Mouse (Mus musculus): Measurements from ENCODE around the gene Fhad1. TPM values are rescaled to one million over a fixed set of nuclear protein-coding genes. Genes with fewer than 3 reads are reported as not detected.

Fhad1 gene
- polyA plus RNA-seq, 1 experiment = 4.9 TPM

DNA sequence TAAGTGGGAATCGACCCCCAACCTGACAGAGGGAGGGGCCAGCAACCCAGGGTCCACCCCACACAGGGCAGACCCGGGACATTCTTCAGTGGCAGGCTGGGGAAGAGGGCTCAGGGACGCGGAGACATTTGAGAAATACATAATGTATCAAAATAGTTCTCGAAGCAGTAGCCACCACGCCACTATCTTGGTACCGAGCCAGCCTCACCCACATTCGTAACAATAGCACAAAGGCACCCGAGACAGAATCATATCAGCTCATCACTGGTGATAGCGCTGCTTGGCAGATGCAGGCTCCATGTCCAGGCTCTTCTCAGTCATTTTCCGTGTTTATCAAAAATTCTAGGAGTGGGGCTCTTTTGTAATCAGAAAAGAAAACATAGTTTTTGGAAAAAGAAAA lies 90.9 kb downstream of the Fhad1 start:
- TF ChIP-seq CTCF (IDR thresholded peaks at IDR 0.05; ENCODE audit: low read depth, low read length) (no peak), POLR2A (IDR thresholded peaks at IDR 0.05; ENCODE audit: borderline replicate concordance, low read depth, low read length) (no peak)
- H3K4me3 ChIP-seq (ENCODE audit: insufficient read depth, low read length) = no peak overlapping the region
- H3K4me1 ChIP-seq (ENCODE audit: control insufficient read depth, insufficient read depth, low read length) = peaks cover 6% of the 10 kb centered on the region
- no peak overlapping the region for H3K27ac ChIP-seq (ENCODE audit: insufficient read depth, low read depth, low read length)

DNA sequence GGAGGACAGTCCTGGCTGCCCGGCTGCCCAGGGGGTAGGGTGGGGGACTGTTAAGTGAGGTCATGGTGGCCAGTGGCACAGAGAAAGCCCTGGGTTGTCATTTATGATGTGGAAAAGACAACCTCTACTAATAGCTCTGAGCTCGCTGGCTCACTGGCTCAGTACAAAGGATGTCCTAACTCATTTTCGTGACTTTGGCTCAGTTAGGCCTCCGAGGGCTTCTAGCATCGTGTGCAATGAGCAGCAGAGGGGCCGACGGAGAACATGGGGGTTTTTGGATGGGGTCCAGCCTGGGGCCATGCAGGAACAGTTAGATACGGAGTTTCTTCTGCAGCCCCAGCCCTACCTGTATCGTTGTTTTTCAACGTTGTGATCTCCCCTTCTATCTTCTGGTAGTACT lies 94.5 kb downstream of the Fhad1 start:
- no peak overlapping the region for H3K27ac ChIP-seq (ENCODE audit: insufficient read depth, low read depth, low read length)
- no peak overlapping the region for H3K4me3 ChIP-seq (ENCODE audit: insufficient read depth, low read length)
- no peak for TF ChIP-seq POLR2A (IDR thresholded peaks at IDR 0.05; ENCODE audit: borderline replicate concordance, low read depth, low read length)
- TF ChIP-seq CTCF (IDR thresholded peaks at IDR 0.05; ENCODE audit: low read depth, low read length) = no peak
- H3K4me1 ChIP-seq (ENCODE audit: control insufficient read depth, insufficient read depth, low read length) = peaks cover 7% of the 10 kb centered on the region

DNA sequence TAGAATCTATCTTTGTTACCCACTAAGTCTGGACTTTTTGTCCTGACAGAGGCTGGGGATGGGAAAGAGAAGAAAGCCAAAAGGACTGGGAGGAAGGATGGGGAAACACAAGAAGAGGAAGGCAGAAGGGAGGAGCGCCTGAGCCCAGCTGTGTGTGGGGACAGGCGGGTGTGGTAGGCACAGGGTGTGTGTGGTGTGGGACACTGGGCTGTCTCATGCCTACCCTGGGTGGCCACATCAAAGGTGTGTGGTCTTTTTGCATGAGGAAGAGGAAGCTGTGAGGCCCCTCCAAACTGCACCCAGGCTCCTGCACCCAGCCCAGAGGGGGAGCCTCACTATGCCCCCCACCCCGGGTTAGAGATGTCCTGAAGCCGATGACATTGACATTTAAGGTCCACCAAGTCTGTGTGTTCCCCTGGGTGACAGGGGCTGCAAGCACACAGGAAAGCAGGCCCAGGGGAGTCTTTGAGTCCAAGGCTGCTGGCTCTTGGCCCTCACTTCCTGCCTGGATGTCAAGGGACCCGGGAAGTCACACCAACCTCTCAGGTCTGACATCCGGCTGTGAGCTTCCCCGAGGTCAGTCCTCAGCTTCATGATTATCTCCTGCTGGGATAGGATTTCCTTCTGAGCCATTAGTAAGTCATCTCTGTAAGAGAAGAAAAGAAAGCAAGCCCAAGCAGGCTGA lies 97.0 kb downstream of the Fhad1 start:
- H3K4me3 ChIP-seq (ENCODE audit: insufficient read depth, low read length) = no peak overlapping the region

DNA sequence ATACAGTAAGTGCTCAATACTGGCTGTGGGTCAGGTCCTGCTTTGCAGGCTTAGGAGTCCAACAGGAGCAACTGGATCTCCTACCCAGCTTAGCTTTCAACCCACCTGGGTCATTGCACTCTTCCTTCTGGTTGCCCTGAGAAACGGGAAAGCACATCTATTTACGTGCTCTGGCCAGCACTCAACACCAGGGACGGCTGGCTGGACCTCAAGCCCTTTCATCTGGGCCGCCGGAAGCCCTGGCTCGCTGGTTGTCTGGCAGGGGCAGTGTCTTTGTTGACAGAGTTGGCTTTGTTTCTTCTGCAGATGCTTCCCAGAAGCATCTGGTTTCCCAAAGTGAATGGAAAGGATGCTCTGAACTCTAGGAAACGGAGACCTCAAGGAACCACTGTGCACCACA lies 100.8 kb downstream of the Fhad1 start:
- H3K4me3 ChIP-seq (ENCODE audit: insufficient read depth, low read length) = no peak overlapping the region

More for the DNA sequence above, 97.0 kb downstream of the Fhad1 start:
- H3K27ac ChIP-seq (ENCODE audit: insufficient read depth, low read depth, low read length) = no peak overlapping the region
- TF ChIP-seq POLR2A (IDR thresholded peaks at IDR 0.05; ENCODE audit: borderline replicate concordance, low read depth, low read length) = no peak
- TF ChIP-seq CTCF (IDR thresholded peaks at IDR 0.05; ENCODE audit: low read depth, low read length) = no peak
- H3K4me1 ChIP-seq (ENCODE audit: control insufficient read depth, insufficient read depth, low read length) = peaks cover 7% of the 10 kb centered on the region

DNA sequence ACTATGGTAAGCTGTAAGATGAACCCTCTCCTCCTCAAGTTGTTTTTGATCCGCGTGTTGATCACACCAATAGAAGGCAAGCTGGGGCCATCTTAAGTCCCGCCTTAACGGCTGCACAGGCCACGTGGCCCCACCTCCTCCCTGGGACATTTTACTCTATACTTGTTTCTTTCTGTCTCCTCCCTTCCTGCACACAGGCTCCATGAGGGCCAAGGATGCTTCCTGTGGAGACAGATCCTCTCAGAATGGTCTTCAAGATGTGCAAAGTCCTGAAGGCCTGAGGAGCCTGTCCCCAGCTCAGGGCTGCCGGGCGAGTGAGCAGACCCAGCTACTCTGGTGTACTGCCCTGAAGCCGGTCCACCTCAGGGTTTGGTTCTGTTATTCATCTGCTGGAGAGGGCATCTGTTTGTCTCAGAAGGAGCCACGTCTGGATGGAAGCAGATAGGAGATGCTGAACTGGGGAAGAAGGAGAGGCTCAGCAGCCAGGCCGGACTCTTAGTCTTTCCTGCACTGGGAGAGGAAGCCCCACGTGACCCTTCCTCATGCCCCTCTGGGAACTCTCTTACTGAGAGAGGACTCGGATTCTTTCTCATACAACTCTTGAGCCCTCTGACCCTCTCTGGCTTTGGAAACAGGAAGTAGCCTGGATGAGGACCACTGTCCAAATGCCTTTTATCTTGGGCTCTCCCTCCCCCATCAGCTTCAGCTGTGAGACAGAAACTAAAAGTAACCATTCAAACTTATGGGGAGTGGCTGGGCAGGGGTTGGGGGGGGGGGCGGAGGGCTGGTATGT lies 101.5 kb downstream of the Fhad1 start:
- no peak overlapping the region for H3K4me3 ChIP-seq (ENCODE audit: insufficient read depth, low read length)
- no peak for TF ChIP-seq POLR2A (IDR thresholded peaks at IDR 0.05; ENCODE audit: borderline replicate concordance, low read depth, low read length)
- TF ChIP-seq CTCF (IDR thresholded peaks at IDR 0.05; ENCODE audit: low read depth, low read length) = no peak
- peaks cover 7% of the 10 kb centered on the region for H3K4me1 ChIP-seq (ENCODE audit: control insufficient read depth, insufficient read depth, low read length)
- H3K27ac ChIP-seq (ENCODE audit: insufficient read depth, low read depth, low read length) = no peak overlapping the region

More for the DNA sequence above, 100.8 kb downstream of the Fhad1 start:
- H3K27ac ChIP-seq (ENCODE audit: insufficient read depth, low read depth, low read length) = no peak overlapping the region
- TF ChIP-seq POLR2A (IDR thresholded peaks at IDR 0.05; ENCODE audit: borderline replicate concordance, low read depth, low read length) (no peak), CTCF (IDR thresholded peaks at IDR 0.05; ENCODE audit: low read depth, low read length) (no peak)
- peaks cover 7% of the 10 kb centered on the region for H3K4me1 ChIP-seq (ENCODE audit: control insufficient read depth, insufficient read depth, low read length)

DNA sequence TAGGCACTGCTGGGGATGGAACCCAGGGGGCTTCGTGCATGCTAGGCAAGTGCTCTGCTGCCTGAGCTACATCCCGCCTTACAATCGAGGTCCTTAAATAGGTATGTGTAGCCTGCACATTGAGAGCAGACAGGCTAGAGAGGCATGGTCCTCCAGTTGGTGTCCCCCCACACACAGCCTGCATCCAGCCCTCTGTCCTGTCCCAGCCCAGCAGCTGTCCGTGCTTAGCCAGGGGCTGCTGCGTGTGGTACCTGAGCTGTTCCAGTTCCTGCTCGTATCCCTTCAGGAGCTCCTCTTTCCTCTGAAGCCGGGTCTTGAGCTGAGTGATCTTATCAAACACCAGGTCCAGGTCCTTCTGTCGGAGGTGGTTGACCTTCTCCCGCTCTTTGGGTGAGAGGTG lies 110.2 kb downstream of the Fhad1 start:
- no peak overlapping the region for H3K4me3 ChIP-seq (ENCODE audit: insufficient read depth, low read length)

DNA sequence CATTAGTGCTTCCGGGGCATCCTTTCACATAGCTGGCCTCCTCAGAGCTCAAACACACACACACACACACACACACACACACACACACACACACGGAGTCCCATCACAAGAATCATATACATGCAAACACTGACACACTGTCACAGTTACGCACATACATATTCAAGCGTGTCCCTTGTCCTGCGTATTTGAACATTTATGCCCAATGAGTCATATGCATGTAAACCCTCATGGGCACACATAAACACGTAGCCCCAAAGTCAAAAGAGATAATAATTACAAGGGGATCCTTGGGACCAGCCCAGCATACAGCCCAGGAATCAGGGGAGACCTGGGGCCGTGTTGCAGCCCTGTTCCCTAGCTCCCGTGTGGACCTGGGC lies 112.4 kb downstream of the Fhad1 start:
- TF ChIP-seq CTCF (IDR thresholded peaks at IDR 0.05; ENCODE audit: low read depth, low read length) (no peak), POLR2A (IDR thresholded peaks at IDR 0.05; ENCODE audit: borderline replicate concordance, low read depth, low read length) (no peak)
- H3K4me1 ChIP-seq (ENCODE audit: control insufficient read depth, insufficient read depth, low read length) = no peaks in the 10 kb centered on the region
- H3K4me3 ChIP-seq (ENCODE audit: insufficient read depth, low read length) = no peak overlapping the region
- H3K27ac ChIP-seq (ENCODE audit: insufficient read depth, low read depth, low read length) = no peak overlapping the region

More for the DNA sequence above, 110.2 kb downstream of the Fhad1 start:
- Histone ChIP-seq H3K27ac (ENCODE audit: insufficient read depth, low read depth, low read length) (no peak overlapping the region), H3K4me1 (ENCODE audit: control insufficient read depth, insufficient read depth, low read length) (no peaks in the 10 kb centered on the region)
- TF ChIP-seq CTCF (IDR thresholded peaks at IDR 0.05; ENCODE audit: low read depth, low read length) (no peak), POLR2A (IDR thresholded peaks at IDR 0.05; ENCODE audit: borderline replicate concordance, low read depth, low read length) (no peak)

DNA sequence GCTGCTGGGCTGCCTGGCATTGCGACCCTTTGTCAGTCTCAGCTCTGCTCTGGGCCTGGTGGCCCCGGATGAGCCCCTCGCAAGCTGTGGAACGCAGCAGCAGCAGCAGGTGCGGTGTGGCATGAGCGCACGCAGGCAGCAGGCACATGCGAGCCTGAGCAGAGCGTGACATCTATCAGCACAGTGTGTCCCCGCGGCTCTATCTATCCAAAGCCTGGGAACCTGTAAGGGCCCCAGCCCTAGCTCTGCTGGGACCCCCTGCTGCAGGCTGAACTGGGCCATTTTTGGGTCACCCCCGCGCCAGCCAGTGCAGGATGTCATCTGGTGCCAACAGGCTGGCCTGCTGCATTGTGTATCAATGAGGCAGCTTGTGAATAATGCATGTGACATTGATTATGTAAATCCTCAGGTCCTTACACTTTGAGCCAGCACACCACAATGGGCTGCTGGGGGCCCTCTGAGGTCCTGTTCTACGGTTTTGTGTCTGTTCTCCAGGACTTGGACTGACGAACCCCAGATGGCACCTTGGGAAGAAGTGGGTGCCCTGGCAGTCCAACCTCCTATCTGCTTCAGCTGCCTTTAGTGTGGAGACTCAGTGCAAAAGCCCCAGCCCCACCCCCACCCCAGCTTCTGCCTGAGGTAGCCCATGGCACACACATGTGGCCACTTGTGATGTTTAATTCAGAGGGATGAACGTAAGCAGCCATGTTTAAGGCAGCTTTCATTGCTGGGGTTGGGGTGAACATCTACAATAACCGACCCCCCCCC lies 113.0 kb downstream of the Fhad1 start:
- TF ChIP-seq POLR2A (IDR thresholded peaks at IDR 0.05; ENCODE audit: borderline replicate concordance, low read depth, low read length) (no peak), CTCF (IDR thresholded peaks at IDR 0.05; ENCODE audit: low read depth, low read length) (no peak)
- Histone ChIP-seq H3K27ac (ENCODE audit: insufficient read depth, low read depth, low read length) (no peak overlapping the region), H3K4me3 (ENCODE audit: insufficient read depth, low read length) (no peak overlapping the region), H3K4me1 (ENCODE audit: control insufficient read depth, insufficient read depth, low read length) (no peaks in the 10 kb centered on the region)

DNA sequence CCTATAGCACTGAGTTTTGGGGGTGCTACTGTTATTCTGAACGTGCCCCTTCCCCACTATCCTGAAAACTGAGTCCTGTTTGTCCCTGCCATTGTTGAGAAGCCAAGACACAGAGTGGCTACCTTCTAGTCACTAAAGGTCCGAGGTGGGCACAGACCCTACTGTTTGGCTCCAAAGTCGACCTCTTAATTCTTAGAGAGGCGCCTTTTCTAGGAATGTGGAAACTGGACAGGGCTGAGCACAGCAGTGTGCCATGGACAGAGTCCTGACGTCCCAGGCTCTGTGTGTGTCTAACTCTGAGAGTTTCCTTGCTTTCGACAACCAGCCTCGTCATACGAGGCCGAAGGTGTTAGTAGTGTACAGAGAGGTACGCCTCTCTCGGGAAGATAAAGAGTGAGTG lies 114.5 kb downstream of the Fhad1 start:
- TF ChIP-seq POLR2A (IDR thresholded peaks at IDR 0.05; ENCODE audit: borderline replicate concordance, low read depth, low read length) = no peak
- Histone ChIP-seq H3K27ac (ENCODE audit: insufficient read depth, low read depth, low read length) (no peak overlapping the region), H3K4me3 (ENCODE audit: insufficient read depth, low read length) (no peak overlapping the region), H3K4me1 (ENCODE audit: control insufficient read depth, insufficient read depth, low read length) (no peaks in the 10 kb centered on the region)

DNA sequence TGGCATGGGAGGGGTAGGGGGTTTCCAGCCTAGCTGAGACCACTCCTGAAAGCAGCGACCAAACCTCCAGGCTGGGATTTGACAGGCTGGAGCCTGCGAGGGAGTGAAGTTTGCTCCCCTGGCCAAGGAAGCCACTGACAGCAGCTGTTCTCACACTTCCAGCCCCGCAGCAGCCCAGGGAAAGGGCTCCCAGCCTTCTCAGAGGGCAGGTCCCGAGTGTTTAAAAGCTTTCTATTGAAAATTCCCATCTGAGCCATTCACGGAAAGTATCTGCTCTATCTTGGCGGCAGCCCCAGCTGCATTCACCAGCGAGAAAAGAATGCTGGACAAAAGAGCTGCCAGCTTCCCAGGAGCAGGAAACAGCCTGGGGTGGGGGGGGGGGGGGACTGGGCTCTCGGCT lies 114.9 kb downstream of the Fhad1 start:
- Histone ChIP-seq H3K4me3 (ENCODE audit: insufficient read depth, low read length) (no peak overlapping the region), H3K4me1 (ENCODE audit: control insufficient read depth, insufficient read depth, low read length) (no peaks in the 10 kb centered on the region), H3K27ac (ENCODE audit: insufficient read depth, low read depth, low read length) (no peak overlapping the region)
- no peak for TF ChIP-seq CTCF (IDR thresholded peaks at IDR 0.05; ENCODE audit: low read depth, low read length)

Data from bone marrow macrophage, adult 2 months (primary cell).